Mouse (Mus musculus) leukemia stem cell, adult 10-12 weeks (primary cell): ENCODE measurements around the gene Klra1. TPM values are rescaled to one million over a fixed set of nuclear protein-coding genes. Genes with fewer than 3 reads are reported as not detected.

Experiments used
- polyA plus RNA-seq: library from polyadenylated mRNA; stranded (reverse); fragments of >175 nt; gene quantifications from 2 replicates; pipeline ENCODE4 v1.2.3, GENCODE M21; 2012; ENCODE audit warnings: low replicate concordance

Klra1 gene
- polyA plus RNA-seq: not detected in 2 replicates

DNA sequence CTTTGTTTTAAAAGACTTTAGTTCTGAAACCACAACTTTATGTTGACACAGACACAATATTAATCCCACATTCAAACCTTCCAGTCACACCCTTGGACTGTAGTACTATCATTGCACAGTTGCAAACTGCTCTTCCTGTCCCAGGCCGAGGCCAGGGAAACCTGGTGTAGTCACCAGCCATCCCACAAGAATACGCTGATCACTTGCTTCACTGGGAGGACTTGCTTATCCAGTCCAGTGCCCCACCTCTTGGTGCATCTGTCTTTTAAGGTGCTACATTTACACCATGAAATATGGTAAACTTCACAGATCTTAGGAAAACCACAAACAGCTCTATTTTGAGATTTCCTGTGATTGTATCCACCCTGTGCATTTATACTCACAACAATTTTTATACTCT, at the start of gene Klra1:
Gene Klra1 (minus strand): TSS at position 125 of the 400 bp plus-strand sequence.

DNA sequence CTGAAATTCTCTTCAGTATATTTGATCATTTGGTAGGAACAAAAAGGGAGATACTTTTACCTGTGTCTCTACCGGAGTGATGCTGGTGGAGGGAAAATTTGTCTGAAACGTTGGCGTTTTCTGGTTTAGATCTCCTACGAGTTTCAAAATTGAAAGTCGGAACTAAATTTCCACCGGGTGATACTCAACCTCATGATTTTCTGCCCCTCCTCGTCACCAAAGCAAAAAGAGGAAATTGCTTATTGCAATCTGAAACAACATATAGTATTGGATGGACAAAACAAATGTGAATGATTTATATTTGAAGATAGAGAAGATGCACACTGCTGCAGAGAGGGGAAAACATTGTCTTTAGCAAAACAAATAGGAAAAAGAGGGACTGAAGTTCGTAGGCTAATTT, 49.3 kb downstream of the Klra1 start, which contains the start of gene Klra3:
Gene Klra3 (minus strand): TSS at position 164 of the 400 bp plus-strand sequence.

Other genes with a start within 250 kb of the Klra1 start
- not detected in 2 replicates for gene Klra9, start 193.8 kb downstream of the Klra1 start, polyA plus RNA-seq
- gene Klra7, start 153.6 kb downstream of the Klra1 start, polyA plus RNA-seq: not detected in 2 replicates
- gene Klra10, start 104.9 kb downstream of the Klra1 start, polyA plus RNA-seq: not detected in 2 replicates
- 0.43 TPM in 1 of 2 replicates, not detected in the other for gene Klra3, start 49.3 kb downstream of the Klra1 start, polyA plus RNA-seq